Mouse (Mus musculus) intestine, embryonic 16.5 days (tissue): ENCODE results near the gene Cntnap1. TPM values are rescaled to one million over a fixed set of nuclear protein-coding genes. Genes with fewer than 3 reads are reported as not detected.
"Not testable (repeated sequence)": the region's sequence is repeated elsewhere in the genome, so short reads cannot be mapped to it uniquely, and the experiment has no call there.

Experiments
- ATAC-seq: fragments of 200-750 bp; cut with Nextera tagmentation; 2 replicates; pipeline ENCODE4 v1.8.0; 2017; ENCODE audit warnings: moderate TSS enrichment, moderate library complexity
- H3K27ac ChIP-seq: fragments of 300-500 bp; sonication (generic); 2 replicates; pipeline ENCODE4 v1.5.1; 2014; ENCODE audit warnings: mild to moderate bottlenecking, low read length
- H3K27me3 ChIP-seq: fragments of 300-500 bp; sonication (generic); replicated peaks from 2 replicates; pipeline ENCODE4 v1.6.1; 2014; ENCODE audit warnings: low read length, control low read depth, mixed read lengths; ENCODE audit not compliant: control insufficient read depth, insufficient read depth
- H3K36me3 ChIP-seq: fragments of 300-500 bp; sonication (generic); 2 replicates; pipeline ENCODE4 v1.6.1; 2014; ENCODE audit warnings: low read length, control low read depth; ENCODE audit not compliant: control insufficient read depth, insufficient read depth
- H3K4me1 ChIP-seq: fragments of 300-500 bp; sonication (generic); 2 replicates; pipeline ENCODE4 v1.6.1; 2014; ENCODE audit warnings: low read length, control low read depth, mixed read lengths; ENCODE audit not compliant: control insufficient read depth, insufficient read depth
- H3K4me2 ChIP-seq: fragments of 300-500 bp; sonication (generic); 2 replicates; pipeline ENCODE4 v1.6.1; 2014; ENCODE audit warnings: low read depth, low read length, control low read depth
- H3K4me3 ChIP-seq: fragments of 300-500 bp; sonication (generic); 2 replicates; pipeline ENCODE4 v1.5.1; 2014; ENCODE audit warnings: mild to moderate bottlenecking, low read length
- H3K9ac ChIP-seq: fragments of 300-500 bp; sonication (generic); 2 replicates; pipeline ENCODE4 v1.6.1; 2014; ENCODE audit warnings: low read depth, low read length
- H3K9me3 ChIP-seq: fragments of 300-500 bp; sonication (generic); 2 replicates; pipeline ENCODE4 v1.6.1; 2016; ENCODE audit warnings: low read length, control low read depth; ENCODE audit not compliant: control insufficient read depth
- WGBS: fragments of 180-500 bp; shearing (Covaris S2); extraction: QIAGEN DNeasy Blood & Tissue Kit; methylation state at CpG from one replicate; pipeline ENCODE4 v1.1.7; 2014; 5-methylcytosine and 5-hydroxymethylcytosine counted together
- polyA plus RNA-seq: library from polyadenylated mRNA; unstranded; fragments of >200 nt; fragmentation: Nextera tagmentation; extraction: Ambion mirVana; gene quantifications from 2 replicates; pipeline ENCODE4 v1.2.1, GENCODE M21; 2015

The Cntnap1 gene
- polyA plus RNA-seq, 1 experiment from 2014 or later = 0.87 TPM

DNA sequence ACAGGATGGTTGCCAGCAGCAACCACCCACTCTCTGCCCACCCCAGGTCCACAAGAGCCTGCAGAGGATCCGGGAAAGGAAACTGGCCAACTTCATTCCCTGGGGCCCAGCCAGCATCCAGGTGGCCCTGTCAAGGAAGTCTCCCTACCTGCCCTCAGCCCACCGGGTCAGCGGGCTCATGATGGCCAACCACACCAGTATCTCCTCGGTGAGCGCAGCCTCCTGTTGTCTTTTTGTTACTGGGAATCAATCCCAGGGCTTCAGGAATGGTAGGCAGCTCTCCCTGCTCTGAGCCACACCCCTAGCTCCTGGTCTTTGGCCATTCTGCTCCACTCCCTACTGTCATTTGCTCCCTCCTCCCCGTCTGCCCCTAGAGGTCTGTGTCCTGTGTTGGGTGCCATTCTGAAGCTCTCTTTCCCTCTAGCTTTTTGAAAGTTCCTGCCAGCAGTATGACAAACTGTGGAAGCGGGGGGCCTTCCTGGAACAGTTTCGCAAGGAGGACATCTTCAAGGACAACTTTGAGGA is 9.3 kb upstream of the Cntnap1 start:
- H3K27me3 ChIP-seq, H3K36me3 ChIP-seq, H3K4me3 ChIP-seq, H3K27ac ChIP-seq, ATAC-seq, H3K4me2 ChIP-seq, H3K9me3 ChIP-seq, H3K9ac ChIP-seq: not testable (repeated sequence)
- H3K4me1 ChIP-seq = peaks cover 25% of the 10 kb centered on the region
- 78% methylated on average over 6 of the region's 8 CpGs for WGBS

DNA sequence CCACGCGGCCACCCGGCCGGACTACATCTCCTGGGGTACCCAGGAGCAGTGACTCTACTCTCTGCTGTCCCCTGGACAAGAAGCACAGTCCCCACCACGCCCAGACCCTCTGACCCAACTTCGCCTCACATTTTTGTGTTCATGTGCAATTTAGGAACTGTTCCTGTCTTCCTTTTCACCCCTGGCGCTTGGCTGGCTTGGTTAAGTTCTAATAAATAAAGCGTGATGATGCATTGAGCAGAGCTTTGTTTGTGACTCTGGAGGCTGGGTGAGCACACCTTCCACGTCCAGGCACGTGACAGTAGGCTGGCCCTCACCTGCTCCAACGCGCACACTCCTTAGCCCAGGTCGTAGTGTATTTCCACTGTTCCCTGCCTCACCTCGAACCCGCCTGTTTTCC is 8.8 kb upstream of the Cntnap1 start:
- Histone ChIP-seq H3K4me1 (peaks cover 22% of the 10 kb centered on the region), H3K27ac (no peak overlapping the region), H3K4me2 (no peak overlapping the region), H3K9ac (no peak overlapping the region), H3K36me3 (peaks cover 6% of the 10 kb centered on the region), H3K4me3 (no peak overlapping the region), H3K27me3 (peaks cover 3% of the 10 kb centered on the region; the same call in 1 of the 2 replicates), H3K9me3 (no peaks in the 10 kb centered on the region)
- ATAC-seq = no peak
- WGBS = 89% methylated on average over 15 of the region's 15 CpGs

DNA sequence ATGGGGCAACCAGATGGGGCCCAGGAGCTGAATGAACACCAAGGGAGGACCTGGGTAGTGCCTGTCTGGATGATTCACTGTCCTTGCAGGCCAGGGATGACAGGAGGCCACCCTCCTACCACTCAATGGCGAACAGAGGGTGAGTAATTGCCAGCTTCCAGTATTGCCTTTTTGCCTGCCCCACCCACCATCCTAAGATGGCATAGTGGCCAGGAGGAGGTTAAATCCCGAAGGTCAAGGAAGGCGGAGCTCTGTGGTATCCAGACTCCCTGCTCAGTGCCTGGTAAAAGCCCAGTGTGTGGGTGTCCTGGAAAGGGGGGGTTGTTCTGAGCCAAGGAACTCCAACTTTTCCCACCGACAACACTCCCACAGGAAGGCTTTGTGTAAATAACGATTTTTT is 8.0 kb upstream of the Cntnap1 start:
- H3K9me3 ChIP-seq = no peaks in the 10 kb centered on the region
- H3K4me1 ChIP-seq = peaks cover 22% of the 10 kb centered on the region
- 58% methylated on average over 5 of the region's 5 CpGs for WGBS
- H3K36me3 ChIP-seq = peaks cover 11% of the 10 kb centered on the region
- H3K4me2 ChIP-seq = no peak overlapping the region
- H3K4me3 ChIP-seq = no peak overlapping the region
- H3K9ac ChIP-seq = no peak overlapping the region
- no peak for ATAC-seq
- peaks cover 3% of the 10 kb centered on the region; the same call in 1 of the 2 replicates for H3K27me3 ChIP-seq
- no peak overlapping the region for H3K27ac ChIP-seq

DNA sequence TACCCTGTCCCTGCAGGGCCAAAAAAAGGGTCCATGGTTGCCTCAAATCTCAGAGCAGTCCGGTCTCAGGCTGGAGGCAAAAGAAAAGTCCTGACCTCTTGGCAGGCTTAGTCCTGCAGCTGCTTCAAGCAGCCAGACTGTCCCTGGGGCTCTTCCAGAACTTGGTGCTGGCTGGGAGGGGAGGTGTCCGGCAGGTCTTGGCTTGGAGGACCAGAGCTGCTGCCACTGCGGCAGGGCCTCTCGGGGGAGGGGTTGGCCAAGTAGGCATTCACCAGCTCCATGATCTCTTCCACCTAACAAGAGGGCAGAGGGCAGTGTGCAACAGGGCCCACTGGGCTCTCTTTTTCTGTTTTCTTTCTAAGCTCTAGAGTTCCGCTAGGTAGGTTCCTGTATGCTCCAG is 7.6 kb upstream of the Cntnap1 start:
- Histone ChIP-seq H3K27me3 (peaks cover 6% of the 10 kb centered on the region; the same call in 1 of the 2 replicates), H3K27ac (no peak overlapping the region), H3K9me3 (no peaks in the 10 kb centered on the region), H3K4me3 (no peak overlapping the region), H3K9ac (no peak overlapping the region), H3K4me1 (peaks cover 22% of the 10 kb centered on the region), H3K36me3 (peaks cover 16% of the 10 kb centered on the region), H3K4me2 (no peak overlapping the region)
- ATAC-seq = no peak
- 66% methylated on average over 5 of the region's 5 CpGs for WGBS

DNA sequence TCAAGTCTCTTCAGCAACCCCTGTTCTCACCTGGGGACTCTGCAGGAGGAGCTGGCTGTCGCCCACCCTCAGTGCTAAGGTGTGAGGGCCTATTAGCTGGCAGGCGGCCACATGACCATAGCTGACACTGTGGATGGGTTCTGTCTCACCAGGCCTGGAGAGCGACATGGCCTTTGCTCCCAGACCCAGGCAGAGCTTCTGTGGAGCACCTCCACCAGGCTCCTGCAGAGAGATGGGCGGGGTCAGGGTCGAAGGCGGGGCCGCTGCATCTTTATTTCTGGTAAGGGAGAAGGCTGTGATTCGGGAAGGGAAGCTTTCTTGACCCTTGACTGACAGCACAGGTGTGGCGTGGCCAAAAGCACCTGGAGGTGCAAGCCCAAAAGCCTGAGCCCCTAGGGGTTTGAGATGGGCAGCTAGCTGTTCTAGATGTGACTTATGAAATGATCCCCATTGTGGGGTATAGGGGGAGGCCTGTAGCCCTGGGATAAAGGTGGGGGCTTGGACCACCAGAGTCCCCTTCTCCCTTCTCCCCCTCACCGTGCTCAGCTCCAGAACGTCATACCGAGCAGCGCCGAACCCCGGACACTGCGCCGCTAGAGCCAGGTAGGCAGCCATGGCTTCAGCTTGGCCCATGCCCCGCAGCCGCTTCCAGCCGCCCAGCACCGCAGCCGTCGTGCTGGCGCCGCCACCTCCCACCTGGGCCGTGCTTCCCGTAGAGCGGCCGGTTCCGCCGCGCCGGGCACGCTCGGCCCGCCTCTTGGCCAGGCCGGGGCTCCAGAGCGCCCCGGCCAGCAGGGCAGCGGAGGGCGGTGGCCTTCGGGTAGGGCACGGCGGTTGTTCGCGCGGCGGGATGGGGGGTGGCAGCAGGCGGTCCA is 6.6 kb upstream of the Cntnap1 start:
- 46% methylated on average over 49 of the region's 49 CpGs for WGBS
- ATAC-seq = peak; percentile 58
- Histone ChIP-seq H3K4me1 (peaks cover 28% of the 10 kb centered on the region), H3K27ac (no peak overlapping the region), H3K9ac (peak overlapping the region; percentile 37; the same call in 1 of the 2 replicates), H3K4me2 (peak overlapping the region; percentile 38; the same call in 1 of the 2 replicates), H3K27me3 (peaks cover 8% of the 10 kb centered on the region; the same call in 1 of the 2 replicates), H3K36me3 (peaks cover 18% of the 10 kb centered on the region), H3K9me3 (no peaks in the 10 kb centered on the region), H3K4me3 (no peak overlapping the region)

DNA sequence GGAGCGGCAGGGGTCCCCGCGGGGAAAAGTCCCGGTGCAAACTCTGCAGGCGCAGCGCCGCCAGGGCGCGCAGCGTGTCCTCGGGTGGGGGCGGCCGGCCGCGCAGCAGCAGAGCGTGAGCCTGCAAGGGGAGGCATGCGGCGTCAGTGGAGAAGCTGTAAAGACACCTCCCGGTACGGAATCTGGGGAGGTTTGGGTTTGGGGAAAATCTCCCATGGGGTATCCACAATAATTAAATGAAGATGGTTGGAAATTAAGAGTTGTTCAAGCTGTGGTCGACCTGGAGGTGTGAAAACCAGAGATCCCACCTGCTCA is 6.0 kb upstream of the Cntnap1 start:
- 34% methylated on average over 21 of the region's 21 CpGs for WGBS
- H3K4me3 ChIP-seq = no peak overlapping the region
- 0 out of 2 replicates have a peak overlapping the region, but pooled peaks have one; percentile 37 for H3K9ac ChIP-seq
- H3K27ac ChIP-seq = no peak overlapping the region
- peaks cover 34% of the 10 kb centered on the region for H3K4me1 ChIP-seq
- peak overlapping the region; percentile 38; the same call in 1 of the 2 replicates for H3K4me2 ChIP-seq
- H3K27me3 ChIP-seq = peaks cover 8% of the 10 kb centered on the region; the same call in 1 of the 2 replicates
- H3K9me3 ChIP-seq = no peaks in the 10 kb centered on the region
- peaks cover 18% of the 10 kb centered on the region for H3K36me3 ChIP-seq
- ATAC-seq = no peak

DNA sequence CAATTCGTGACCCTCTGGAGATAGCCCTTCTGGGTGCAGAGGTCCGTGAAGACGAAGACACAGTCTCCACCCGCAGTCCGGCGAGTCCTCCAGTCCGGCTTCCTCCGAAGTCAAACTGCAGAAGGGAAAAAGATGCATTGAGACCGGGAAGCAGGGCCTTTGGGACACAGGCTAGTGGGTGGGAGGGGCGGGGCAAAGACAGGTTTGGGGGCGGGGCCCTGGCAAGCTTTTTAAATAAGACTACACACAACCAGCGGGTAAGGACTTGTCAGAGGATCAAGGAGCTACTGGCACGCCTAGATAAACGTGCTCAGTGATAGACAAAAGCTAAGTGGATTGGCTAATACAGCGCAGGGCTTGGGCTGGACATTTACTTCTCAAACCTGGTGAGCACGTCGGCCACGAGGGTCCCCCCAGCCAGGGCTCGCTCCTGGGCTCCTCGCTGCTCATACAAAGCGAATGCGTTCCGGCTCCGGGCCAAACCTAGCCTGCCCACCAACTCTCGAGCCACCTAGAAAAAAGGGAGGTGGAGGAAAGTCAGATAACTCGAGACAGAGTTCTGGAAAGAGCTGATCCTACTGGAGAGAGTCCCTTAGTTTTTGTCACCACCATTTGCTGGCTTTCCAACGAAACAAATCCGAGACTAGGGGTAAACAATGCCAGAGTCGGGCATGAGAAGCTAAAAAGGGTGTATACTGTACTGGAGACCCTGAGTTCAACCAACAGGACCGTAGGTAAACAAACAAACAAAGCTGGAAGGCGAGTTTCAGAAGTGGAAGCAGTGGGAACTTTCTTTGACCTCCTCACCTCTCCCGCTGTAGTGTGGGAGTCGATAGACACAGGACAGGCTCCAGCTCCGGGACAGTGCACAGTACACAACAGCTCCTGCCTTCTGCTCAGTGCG is 5.4 kb upstream of the Cntnap1 start:
- peaks cover 18% of the 10 kb centered on the region for H3K36me3 ChIP-seq
- 50% methylated on average over 35 of the region's 35 CpGs for WGBS
- no peak overlapping the region for H3K27ac ChIP-seq

DNA sequence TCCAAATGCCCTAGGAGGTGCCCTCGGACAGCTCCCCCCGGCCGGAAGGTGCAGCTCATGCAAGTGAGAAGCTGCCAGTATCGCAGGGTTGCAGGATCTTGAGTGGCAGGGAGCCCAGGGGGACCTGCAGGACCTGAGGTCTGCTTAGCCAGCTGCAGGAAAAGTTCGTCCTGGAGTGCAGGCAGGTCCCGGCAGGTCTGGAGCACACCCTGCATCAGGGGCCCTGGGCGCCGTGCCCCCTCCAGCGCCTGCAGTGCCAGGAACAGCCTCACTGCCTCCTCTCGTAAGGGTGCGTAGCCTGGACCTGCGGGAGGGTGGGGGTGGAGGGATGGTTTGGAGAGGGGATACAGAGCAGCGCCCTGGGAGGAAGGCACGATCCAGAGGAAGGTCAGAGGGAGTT is 4.0 kb upstream of the Cntnap1 start:
- Histone ChIP-seq H3K27me3 (peaks cover 8% of the 10 kb centered on the region; the same call in 1 of the 2 replicates), H3K4me3 (no peak overlapping the region), H3K4me2 (no peak overlapping the region), H3K9ac (no peak overlapping the region), H3K4me1 (peaks cover 39% of the 10 kb centered on the region), H3K36me3 (peaks cover 18% of the 10 kb centered on the region), H3K27ac (no peak overlapping the region), H3K9me3 (no peaks in the 10 kb centered on the region)
- 81% methylated on average over 14 of the region's 14 CpGs for WGBS
- no peak for ATAC-seq

More for the DNA sequence above, 5.4 kb upstream of the Cntnap1 start:
- Histone ChIP-seq H3K4me1 (peaks cover 39% of the 10 kb centered on the region), H3K27me3 (peaks cover 8% of the 10 kb centered on the region; the same call in 1 of the 2 replicates), H3K9ac (no peak overlapping the region), H3K4me2 (no peak overlapping the region), H3K9me3 (no peaks in the 10 kb centered on the region), H3K4me3 (no peak overlapping the region)
- no peak for ATAC-seq
